Mouse (Mus musculus) embryonic facial prominence, embryonic 14.5 days (tissue): ENCODE measurements around the gene Trpv4. TPM values are rescaled to one million over a fixed set of nuclear protein-coding genes. Genes with fewer than 3 reads are reported as not detected.

Experiments used
- ATAC-seq: fragments of 200-750 bp; cut with Nextera tagmentation; 2 replicates; pipeline ENCODE4 v1.8.0; 2017; ENCODE audit warnings: low read depth, moderate number of reproducible peaks, moderate TSS enrichment
- DNase-seq: peaks from one replicate; pipeline ENCODE4 v3.0.0-alpha.2; 2015; ENCODE audit warnings: low spot score
- H3K27ac ChIP-seq: fragments of 300-500 bp; sonication (generic); replicated peaks from 2 replicates; pipeline ENCODE4 v1.5.1; 2014; ENCODE audit warnings: low read depth, mild to moderate bottlenecking, low read length, moderate library complexity
- H3K27me3 ChIP-seq: fragments of 300-500 bp; sonication (generic); replicated peaks from 2 replicates; pipeline ENCODE4 v1.6.1; 2014; ENCODE audit warnings: low read length; ENCODE audit not compliant: control insufficient read depth, insufficient read depth
- H3K36me3 ChIP-seq: fragments of 300-500 bp; sonication (generic); 2 replicates; pipeline ENCODE4 v1.6.1; 2014; ENCODE audit warnings: low read length, mixed read lengths; ENCODE audit not compliant: control insufficient read depth, insufficient read depth
- H3K4me1 ChIP-seq: fragments of 300-500 bp; sonication (generic); 2 replicates; pipeline ENCODE4 v1.6.1; 2014; ENCODE audit warnings: antibody characterized with exemption, low read length; ENCODE audit not compliant: control insufficient read depth, insufficient read depth
- H3K4me2 ChIP-seq: fragments of 300-500 bp; sonication (generic); 2 replicates; pipeline ENCODE4 v1.6.1; 2014; ENCODE audit warnings: low read depth, mild to moderate bottlenecking, low read length, moderate library complexity, mixed read lengths
- H3K4me3 ChIP-seq: fragments of 300-500 bp; sonication (generic); 2 replicates; pipeline ENCODE4 v1.5.1; 2014; ENCODE audit warnings: low read depth, mild to moderate bottlenecking, low read length
- H3K9ac ChIP-seq: fragments of 300-500 bp; sonication (generic); 2 replicates; pipeline ENCODE4 v1.6.1; 2014; ENCODE audit warnings: low read depth, mild to moderate bottlenecking, low read length, moderate library complexity, mixed read lengths
- H3K9me3 ChIP-seq: fragments of 300-500 bp; sonication (generic); 2 replicates; pipeline ENCODE4 v1.6.1; 2016; ENCODE audit warnings: low read length; ENCODE audit not compliant: control insufficient read depth
- WGBS: fragments of 180-500 bp; shearing (Covaris S2); extraction: QIAGEN DNeasy Blood & Tissue Kit; methylation state at CpG from one replicate; pipeline ENCODE4 v1.1.7; 2014; 5-methylcytosine and 5-hydroxymethylcytosine counted together
- polyA plus RNA-seq: library from polyadenylated mRNA; unstranded; fragments of >200 nt; fragmentation: Nextera tagmentation; extraction: Ambion mirVana; gene quantifications from 2 replicates; pipeline ENCODE4 v1.2.1, GENCODE M21; 2014

The Trpv4 gene
- polyA plus RNA-seq, 1 experiment from 2014 or later: 11.9 TPM

DNA sequence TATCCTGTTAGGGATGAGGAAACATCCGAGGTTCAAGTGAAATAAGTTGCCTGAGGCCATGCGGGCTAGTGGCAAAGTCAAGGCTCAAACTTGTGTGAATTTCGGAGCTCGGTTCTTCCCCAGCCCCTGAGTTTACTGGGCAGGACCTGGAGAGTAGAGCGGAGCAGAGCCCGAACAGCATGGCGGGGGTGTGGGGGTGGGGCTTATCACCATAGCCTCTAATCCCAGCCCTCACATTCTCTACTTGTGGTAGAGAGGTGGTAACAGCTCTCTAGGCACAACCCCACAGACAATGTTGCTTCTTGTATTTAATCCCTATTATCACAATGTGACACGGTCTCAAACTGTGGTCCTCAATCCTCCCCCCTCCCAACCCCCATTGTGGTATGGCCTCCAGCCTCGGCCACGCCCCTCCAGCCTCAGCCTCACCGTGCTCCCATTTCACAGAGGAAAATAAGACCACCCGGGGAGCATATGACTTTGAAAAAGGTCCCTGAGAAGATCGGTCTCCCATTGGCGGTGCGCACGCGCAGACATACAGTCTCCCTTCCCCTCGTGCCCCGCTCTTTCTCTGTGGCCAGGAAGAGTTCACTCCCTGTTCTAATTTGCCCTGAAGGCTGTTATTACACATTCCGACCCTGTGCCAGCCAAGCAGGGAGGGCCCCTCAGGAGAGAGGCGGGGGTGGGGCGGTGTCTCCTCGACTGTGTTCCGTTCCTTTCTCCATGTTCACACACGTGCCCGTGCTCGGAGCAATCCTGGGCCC, 10.8 kb downstream of the Trpv4 start:
- H3K27me3 ChIP-seq: no peaks in the 10 kb centered on the region
- H3K36me3 ChIP-seq: no peaks in the 10 kb centered on the region
- peaks cover 42% of the 10 kb centered on the region for H3K4me1 ChIP-seq
- peak overlapping the region; percentile 30 for H3K4me3 ChIP-seq
- ATAC-seq (peak; percentile 86), DNase-seq (peak; percentile 92)
- 2% methylated on average over 24 of the region's 27 CpGs for WGBS
- H3K27ac ChIP-seq: peak overlapping the region; percentile 69
- H3K9me3 ChIP-seq: no peaks in the 10 kb centered on the region
- peak overlapping the region; percentile 22 for H3K9ac ChIP-seq
- H3K4me2 ChIP-seq: peak overlapping the region; percentile 62

DNA sequence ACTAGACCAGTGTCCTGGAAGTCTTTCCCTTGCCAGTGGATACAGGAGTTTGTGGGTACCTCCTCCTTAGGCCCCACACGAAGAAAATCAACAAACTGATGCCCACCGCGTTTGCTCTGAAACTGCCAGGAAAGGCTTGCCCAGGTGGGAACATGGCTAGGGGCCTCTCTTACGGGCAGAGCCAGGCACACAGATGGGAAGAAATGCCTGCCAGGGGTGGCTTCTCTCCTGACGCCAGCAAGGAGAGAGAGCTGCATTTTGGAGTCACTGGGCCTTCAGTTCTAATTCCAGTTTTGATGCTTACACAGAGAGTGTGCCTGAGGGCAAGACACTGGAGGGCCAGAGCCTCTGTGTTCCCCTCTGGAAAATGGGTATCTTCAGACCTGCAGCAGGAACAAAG, 12.3 kb downstream of the Trpv4 start:
- no peak overlapping the region for H3K27ac ChIP-seq
- ATAC-seq (no peak), DNase-seq (no peak)
- no peaks in the 10 kb centered on the region for H3K27me3 ChIP-seq
- no peaks in the 10 kb centered on the region for H3K9me3 ChIP-seq
- H3K36me3 ChIP-seq: no peaks in the 10 kb centered on the region
- WGBS: 88% methylated on average over 5 of the region's 5 CpGs
- H3K9ac ChIP-seq: no peak overlapping the region
- H3K4me2 ChIP-seq: no peak overlapping the region
- H3K4me1 ChIP-seq: peaks cover 36% of the 10 kb centered on the region
- no peak overlapping the region for H3K4me3 ChIP-seq

DNA sequence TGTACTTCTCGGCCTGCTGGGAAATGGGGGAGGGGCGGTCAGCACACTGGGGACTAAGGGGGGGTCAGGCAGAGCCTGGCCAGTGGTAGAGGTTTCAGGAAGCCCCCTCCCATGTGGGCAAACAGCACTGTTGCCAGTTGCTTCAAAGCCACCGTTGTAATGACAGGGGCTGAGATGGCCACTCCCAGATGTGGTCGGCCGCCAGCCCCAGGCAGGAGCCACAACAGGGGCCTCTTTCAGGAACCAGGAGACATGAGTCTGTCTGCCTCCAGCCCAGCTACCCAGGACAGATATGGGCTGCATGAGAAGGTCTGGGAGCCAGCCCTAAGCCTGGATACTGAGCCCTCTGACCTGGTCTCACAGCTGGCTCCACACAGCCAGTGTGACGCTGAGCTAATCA, 13.3 kb downstream of the Trpv4 start:
- Histone ChIP-seq H3K4me3 (no peak overlapping the region), H3K9me3 (no peaks in the 10 kb centered on the region), H3K4me1 (peaks cover 27% of the 10 kb centered on the region), H3K27me3 (no peaks in the 10 kb centered on the region), H3K36me3 (no peaks in the 10 kb centered on the region), H3K9ac (no peak overlapping the region), H3K27ac (no peak overlapping the region), H3K4me2 (no peak overlapping the region)
- ATAC-seq (peak; percentile 42; the same call in 1 of the 2 replicates), DNase-seq (peak; percentile 61)
- 32% methylated on average over 5 of the region's 6 CpGs for WGBS

DNA sequence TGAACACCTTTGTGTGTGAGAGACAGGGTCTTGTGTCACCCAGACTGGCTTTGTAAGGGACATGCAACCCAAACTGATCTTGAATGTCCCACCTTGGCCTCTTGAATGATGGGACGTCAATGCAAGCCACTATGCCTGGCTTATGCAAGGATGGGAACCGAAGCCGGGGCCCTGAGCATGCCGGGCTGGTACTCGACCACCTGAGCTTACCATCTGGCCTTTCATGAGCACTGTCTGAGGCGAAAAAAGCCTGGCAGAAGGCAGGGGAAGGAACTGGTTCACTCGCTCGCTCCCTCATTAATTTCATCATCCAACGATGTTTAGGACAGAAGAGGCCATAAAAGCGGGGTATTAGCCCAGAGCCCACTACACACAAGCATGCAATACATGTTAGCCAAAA, 17.4 kb downstream of the Trpv4 start:
- Histone ChIP-seq H3K36me3 (no peaks in the 10 kb centered on the region), H3K9ac (no peak overlapping the region), H3K27ac (no peak overlapping the region), H3K9me3 (no peaks in the 10 kb centered on the region), H3K4me1 (peaks cover 4% of the 10 kb centered on the region), H3K4me2 (no peak overlapping the region), H3K27me3 (no peaks in the 10 kb centered on the region), H3K4me3 (no peak overlapping the region)
- ATAC-seq: no peak
- 82% methylated on average over 10 of the region's 10 CpGs for WGBS
- DNase-seq: no peak

DNA sequence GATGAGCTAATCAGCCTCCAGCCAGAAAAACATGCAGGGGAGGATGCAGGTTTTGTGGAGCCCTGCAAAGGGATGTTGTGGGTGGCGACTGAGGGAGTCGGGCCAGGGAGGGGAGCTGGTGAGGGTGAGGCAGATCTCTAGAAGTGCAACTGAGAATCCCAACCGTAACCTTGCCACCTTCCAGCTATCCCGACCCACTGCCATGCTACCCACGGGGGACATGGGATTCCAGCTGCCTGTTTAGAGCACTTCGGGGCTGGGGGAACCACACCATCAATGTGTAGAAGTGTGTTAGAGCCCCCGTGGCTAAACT, 18.6 kb downstream of the Trpv4 start:
- Histone ChIP-seq H3K9me3 (no peaks in the 10 kb centered on the region), H3K4me3 (no peak overlapping the region; the same call in 1 of the 2 replicates), H3K4me1 (peaks cover 4% of the 10 kb centered on the region; the same call in 1 of the 2 replicates), H3K4me2 (peak overlapping the region; percentile 39), H3K9ac (no peak overlapping the region), H3K27me3 (no peaks in the 10 kb centered on the region), H3K27ac (no peak overlapping the region), H3K36me3 (no peaks in the 10 kb centered on the region)
- ATAC-seq (peak; percentile 66), DNase-seq (no peak)
- WGBS: 10% methylated on average over 7 of the region's 7 CpGs

DNA sequence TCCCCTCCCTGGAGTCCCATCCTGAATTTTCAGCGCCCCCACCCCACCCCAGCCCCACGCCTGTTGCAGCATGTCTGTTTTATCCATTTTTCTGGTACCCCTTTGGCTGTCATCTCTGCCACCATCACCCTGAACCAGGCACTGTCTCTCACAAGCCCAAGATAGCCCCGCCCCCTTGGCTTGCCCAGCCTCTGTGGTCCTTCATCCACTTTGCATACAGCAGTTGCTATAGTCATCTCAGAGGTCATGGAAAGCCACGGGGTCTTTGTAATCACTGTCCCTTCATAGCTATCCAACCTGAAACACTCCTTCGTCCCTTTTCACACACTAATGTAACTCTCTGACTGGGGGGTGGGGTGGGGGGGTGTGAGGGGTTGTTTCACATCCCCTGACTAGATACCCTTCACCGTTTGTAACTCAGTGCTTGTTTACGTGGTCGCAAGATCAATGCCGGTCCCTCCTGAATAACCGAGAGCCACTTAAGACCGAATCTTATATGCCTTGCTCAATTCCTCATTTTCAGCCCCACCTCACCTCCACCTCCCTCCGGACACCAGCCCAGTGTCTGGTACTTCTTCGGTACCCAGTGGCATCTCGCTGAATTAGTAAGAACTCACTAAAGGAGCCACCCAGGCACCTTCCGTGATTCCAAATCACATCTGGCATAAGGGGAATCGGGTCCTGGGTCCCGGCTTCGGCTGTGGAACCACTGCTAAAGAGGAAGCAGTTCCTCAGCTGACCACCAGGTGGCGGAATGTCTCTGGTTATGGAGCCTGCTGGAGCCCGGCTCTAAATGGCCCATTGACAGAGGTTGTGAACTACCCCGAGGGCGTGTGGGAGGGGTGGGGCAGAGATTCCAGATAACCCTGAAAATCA, 19.2 kb downstream of the Trpv4 start:
- peak; percentile 90 for ATAC-seq
- Histone ChIP-seq H3K4me2 (peak overlapping the region; percentile 39), H3K9ac (peak overlapping the region; percentile 5; the same call in 1 of the 2 replicates), H3K4me1 (peaks cover 4% of the 10 kb centered on the region; the same call in 1 of the 2 replicates), H3K4me3 (no peak overlapping the region; the same call in 1 of the 2 replicates), H3K9me3 (no peaks in the 10 kb centered on the region), H3K36me3 (no peaks in the 10 kb centered on the region), H3K27me3 (no peaks in the 10 kb centered on the region), H3K27ac (no peak overlapping the region)
- peak; percentile 90 for DNase-seq
- WGBS: 14% methylated on average over 22 of the region's 22 CpGs

DNA sequence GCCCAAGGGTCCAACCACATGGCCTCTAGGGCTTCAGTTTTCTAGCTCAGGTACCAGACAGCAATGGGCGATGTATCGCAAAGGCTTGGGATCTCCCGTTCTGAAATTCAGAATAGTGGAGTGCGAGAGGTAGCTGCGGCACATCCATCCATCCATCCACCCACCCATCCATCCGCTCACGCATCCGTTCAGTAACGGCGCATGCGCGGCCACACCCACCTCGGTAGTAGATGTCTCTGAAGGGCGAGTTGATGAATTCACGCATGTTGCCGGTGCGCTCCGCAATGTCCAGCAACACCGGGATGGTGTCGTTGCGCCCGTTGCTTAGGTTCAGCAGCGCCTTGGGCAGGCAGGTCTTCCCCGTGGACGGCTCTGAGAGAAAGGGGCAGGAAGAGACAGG, 22.1 kb downstream of the Trpv4 start:
- no peaks in the 10 kb centered on the region for H3K36me3 ChIP-seq
- no peaks in the 10 kb centered on the region for H3K9me3 ChIP-seq
- H3K4me3 ChIP-seq: no peak overlapping the region
- no peak for DNase-seq
- peaks cover 4% of the 10 kb centered on the region; the same call in 1 of the 2 replicates for H3K4me1 ChIP-seq
- no peak overlapping the region for H3K4me2 ChIP-seq
- no peak overlapping the region for H3K27ac ChIP-seq
- 83% methylated on average over 25 of the region's 25 CpGs for WGBS
- H3K9ac ChIP-seq: no peak overlapping the region
- H3K27me3 ChIP-seq: no peaks in the 10 kb centered on the region
- ATAC-seq: no peak

DNA sequence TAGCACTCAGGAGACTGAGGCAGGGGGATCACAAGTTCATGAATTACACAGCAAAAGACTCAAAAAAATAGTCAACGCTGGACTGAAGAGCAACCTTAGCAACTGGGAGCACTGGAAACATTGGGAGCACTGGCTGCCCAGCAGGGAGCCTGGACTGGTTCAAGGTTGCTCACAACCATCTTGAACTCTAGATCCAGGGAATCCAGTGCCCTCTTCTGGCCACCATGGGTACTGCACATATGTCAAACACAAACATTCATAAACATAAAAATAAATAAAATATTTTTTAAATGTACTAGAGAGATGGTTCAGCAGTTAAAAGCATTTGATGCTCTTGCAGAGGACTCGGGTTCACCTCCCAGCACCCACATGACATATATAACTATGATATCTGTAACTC, 26.9 kb downstream of the Trpv4 start:
- DNase-seq (no peak), ATAC-seq (no peak)
- no peak overlapping the region for H3K27ac ChIP-seq
- H3K4me1 ChIP-seq: no peaks in the 10 kb centered on the region
- no peaks in the 10 kb centered on the region for H3K27me3 ChIP-seq
- H3K4me3 ChIP-seq: no peak overlapping the region
- H3K36me3 ChIP-seq: 0 out of 2 replicates have a peak, but pooled peaks cover 5% of the 10 kb centered on the region
- WGBS: 46% methylated on average over 2 of the region's 2 CpGs
- H3K9ac ChIP-seq: no peak overlapping the region
- H3K4me2 ChIP-seq: no peak overlapping the region
- H3K9me3 ChIP-seq: no peaks in the 10 kb centered on the region; the same call in 1 of the 2 replicates
